18 mouse cellular contexts compared by ENCODE assay signal in the genomic region with DNA sequence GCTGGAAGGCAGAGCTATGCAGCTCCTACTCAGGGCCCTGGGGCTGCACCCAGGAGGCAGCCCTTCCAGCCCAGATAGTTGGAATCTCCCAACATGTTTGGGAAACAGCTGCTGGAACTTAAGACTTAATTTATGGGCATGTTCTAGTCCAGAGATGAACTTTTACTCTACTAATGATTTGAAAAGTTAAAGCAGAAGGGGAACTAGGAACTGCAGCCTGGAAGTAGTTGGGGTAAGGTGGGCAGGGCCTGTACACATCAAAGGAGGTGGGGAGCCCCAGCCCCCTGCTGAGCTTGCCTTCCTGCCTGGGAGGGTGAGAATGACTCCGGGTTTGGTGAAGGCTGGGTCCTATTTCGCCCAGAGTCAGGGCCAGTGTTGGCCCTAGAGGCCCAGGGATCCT. TPM values are rescaled to one million over a fixed set of nuclear protein-coding genes. Genes with fewer than 3 reads are reported as not detected.
DNase-seq lines count a peak whose midpoint lies in the region; ATAC-seq and TF ChIP-seq lines count a peak whose summit lies in the region.
"Had no signal": no experiment of that assay in that cellular context is flagged by ENCODE, and none has a peak within 500 bp of the region (broad histone marks: within the 10 kb centered on the region; RNA-seq: fewer than 3 reads in every experiment).

No protein-coding gene starts in this region.

- H3K27me3 ChIP-seq in hindbrain, embryonic 10.5 days (ENCODE audit: insufficient read depth, poor library complexity, severe bottlenecking) = 0 out of 2 replicates have a peak, but pooled peaks cover 3% of the 10 kb centered on the region
- peaks cover 4% of the 10 kb centered on the region for H3K27me3 ChIP-seq in hindbrain, embryonic 13.5 days
- H3K27me3 ChIP-seq in limb, embryonic 10.5 days (ENCODE audit: low read depth, poor library complexity, severe bottlenecking) = peaks cover 3% of the 10 kb centered on the region; the same call in 1 of the 2 replicates
- H3K27me3 ChIP-seq in stomach, postnatal 0 days (ENCODE audit: control insufficient read depth, insufficient read depth, low read length) = no peaks in the 10 kb centered on the region
- H3K27me3 ChIP-seq: forebrain, embryonic 12.5 days; liver, embryonic 13.5 days; neural tube, embryonic 15.5 days; stomach, embryonic 15.5 days had no signal

- DNase-seq in hindbrain, embryonic 10.5 days (ENCODE audit: low spot score) = no peak
- peak; percentile 49 for DNase-seq in thymus, postnatal 4 days
- no peak for DNase-seq in thymus, postnatal 10 days (ENCODE audit: low spot score in 2 of 2)
- no peak for DNase-seq in limb, embryonic 10.5 days (ENCODE audit: low spot score)
- DNase-seq in stomach, postnatal 0 days (ENCODE audit: low spot score) = no peak
- no peak for DNase-seq in frontal cortex, adult 2 months (ENCODE audit: extremely low spot score in 1 of 2, low spot score in 1 of 2)
- DNase-seq: adrenal gland, adult 2 months; cerebellum, adult 9-11 months; kidney, adult 9 months; liver, embryonic 13.5 days; lung, postnatal 36 days; right cerebral cortex, postnatal 14 days had no signal

- H3K9me3 ChIP-seq in hindbrain, embryonic 10.5 days = no peaks in the 10 kb centered on the region
- no peaks in the 10 kb centered on the region for H3K9me3 ChIP-seq in hindbrain, embryonic 13.5 days
- no peaks in the 10 kb centered on the region for H3K9me3 ChIP-seq in limb, embryonic 10.5 days (replicated peaks)
- no peaks in the 10 kb centered on the region for H3K9me3 ChIP-seq in stomach, postnatal 0 days (ENCODE audit: control insufficient read depth, low read length)
- H3K9me3 ChIP-seq: forebrain, embryonic 12.5 days; liver, embryonic 13.5 days; neural tube, embryonic 15.5 days; stomach, embryonic 15.5 days had no signal

- no peaks in the 10 kb centered on the region for H3K36me3 ChIP-seq in hindbrain, embryonic 10.5 days
- H3K36me3 ChIP-seq in hindbrain, embryonic 13.5 days = no peaks in the 10 kb centered on the region
- H3K36me3 ChIP-seq in limb, embryonic 10.5 days = 0 out of 2 replicates have a peak, but pooled peaks cover 2% of the 10 kb centered on the region
- no peaks in the 10 kb centered on the region for H3K36me3 ChIP-seq in stomach, postnatal 0 days (ENCODE audit: control insufficient read depth, insufficient read depth, low read length)
- H3K36me3 ChIP-seq: forebrain, embryonic 12.5 days; liver, embryonic 13.5 days; neural tube, embryonic 15.5 days; stomach, embryonic 15.5 days had no signal

- TF ChIP-seq CTCF in stomach, postnatal 0 days (IDR thresholded peaks at IDR 0.05; ENCODE audit: low read depth) = no peak

- peak overlapping the region; percentile 67; the same call in 1 of the 2 replicates for H3K27ac ChIP-seq in hindbrain, embryonic 10.5 days
- no peak overlapping the region for H3K27ac ChIP-seq in hindbrain, embryonic 13.5 days
- H3K27ac ChIP-seq in limb, embryonic 10.5 days = peak overlapping the region; percentile 90
- no peak overlapping the region for H3K27ac ChIP-seq in stomach, postnatal 0 days (replicated peaks)
- H3K27ac ChIP-seq: forebrain, embryonic 12.5 days; liver, embryonic 13.5 days; neural tube, embryonic 15.5 days; stomach, embryonic 15.5 days had no signal

- ATAC-seq in hindbrain, embryonic 13.5 days (ENCODE audit: low FRiP score) = no peak
- no peak for ATAC-seq in stomach, postnatal 0 days (ENCODE audit: low FRiP score, low TSS enrichment)
- ATAC-seq: midbrain, embryonic 16.5 days had no signal

- H3K9ac ChIP-seq in hindbrain, embryonic 13.5 days = no peak overlapping the region
- no peak overlapping the region for H3K9ac ChIP-seq in stomach, postnatal 0 days (ENCODE audit: low read length)
- H3K9ac ChIP-seq: forebrain, embryonic 12.5 days; liver, embryonic 13.5 days; lung, embryonic 14.5 days; neural tube, embryonic 15.5 days; stomach, embryonic 15.5 days had no signal

- no peak overlapping the region for H3K4me3 ChIP-seq in hindbrain, embryonic 10.5 days
- no peak overlapping the region for H3K4me3 ChIP-seq in hindbrain, embryonic 13.5 days
- H3K4me3 ChIP-seq in limb, embryonic 10.5 days = peak overlapping the region; percentile 28
- no peak overlapping the region for H3K4me3 ChIP-seq in stomach, postnatal 0 days (ENCODE audit: low read depth, low read length)
- H3K4me3 ChIP-seq: forebrain, embryonic 12.5 days; liver, embryonic 13.5 days; neural tube, embryonic 15.5 days; stomach, embryonic 15.5 days had no signal

- 61% methylated on average over 2 of the region's 2 CpGs for WGBS in hindbrain, embryonic 10.5 days
- 71% methylated on average over 2 of the region's 2 CpGs for WGBS in hindbrain, embryonic 13.5 days
- WGBS in limb, embryonic 10.5 days = 19% methylated on average over 2 of the region's 2 CpGs
- 77% methylated on average over 2 of the region's 2 CpGs for WGBS in stomach, postnatal 0 days

- no peak overlapping the region for H3K4me2 ChIP-seq in hindbrain, embryonic 13.5 days
- no peak overlapping the region for H3K4me2 ChIP-seq in stomach, postnatal 0 days (replicated peaks; ENCODE audit: low read depth)
- H3K4me2 ChIP-seq: forebrain, embryonic 12.5 days; liver, embryonic 13.5 days; lung, embryonic 14.5 days; neural tube, embryonic 15.5 days; stomach, embryonic 15.5 days had no signal

- peaks cover 70% of the 10 kb centered on the region for H3K4me1 ChIP-seq in hindbrain, embryonic 10.5 days (replicated peaks)
- peaks cover 24% of the 10 kb centered on the region for H3K4me1 ChIP-seq in hindbrain, embryonic 13.5 days (replicated peaks)
- H3K4me1 ChIP-seq in limb, embryonic 10.5 days = peaks cover 65% of the 10 kb centered on the region
- no peaks in the 10 kb centered on the region for H3K4me1 ChIP-seq in stomach, postnatal 0 days (replicated peaks; ENCODE audit: control insufficient read depth, insufficient read depth)
- H3K4me1 ChIP-seq: liver, embryonic 13.5 days; stomach, embryonic 15.5 days had no signal

- TF ChIP-seq EP300 in stomach, postnatal 0 days (optimal IDR thresholded peaks at IDR 0.05) = no peak

RNA-seq across cellular contexts. Expression of gene Tbx1, which starts 35.8 kb away (rescaled TPM):
- 11.3 and 15.3 TPM in 2 replicates for polyA plus RNA-seq in hindbrain, embryonic 10.5 days (2016; fragmentation: Nextera tagmentation; extraction: Ambion mirVana)
- polyA plus RNA-seq in hindbrain, embryonic 13.5 days (2015; fragmentation: Nextera tagmentation; extraction: Ambion mirVana) = 0.99 and 1.7 TPM in 2 replicates
- 1.1 and 1.7 TPM in 2 replicates for polyA plus RNA-seq in limb, embryonic 10.5 days (2016; fragmentation: Nextera tagmentation; extraction: Ambion mirVana)
- polyA plus RNA-seq in stomach, postnatal 0 days (2015; fragmentation: Nextera tagmentation; extraction: Ambion mirVana) = 0.34 TPM in 2 replicates
- 2.8 and 2.9 TPM in 2 replicates for polyA plus RNA-seq in frontal cortex, adult 2 months (2012; rRNA removed)

RNA-seq across cellular contexts. Expression of gene Rtl10, which starts 56.0 kb away (rescaled TPM):
- polyA plus RNA-seq in hindbrain, embryonic 10.5 days (2016; fragmentation: Nextera tagmentation; extraction: Ambion mirVana) = 2.2 and 2.7 TPM in 2 replicates
- 4.8 and 4.9 TPM in 2 replicates for polyA plus RNA-seq in hindbrain, embryonic 13.5 days (2015; fragmentation: Nextera tagmentation; extraction: Ambion mirVana)
- 2.5 and 2.8 TPM in 2 replicates for polyA plus RNA-seq in limb, embryonic 10.5 days (2016; fragmentation: Nextera tagmentation; extraction: Ambion mirVana)
- polyA plus RNA-seq in stomach, postnatal 0 days (2015; fragmentation: Nextera tagmentation; extraction: Ambion mirVana) = 0.74 and 1.1 TPM in 2 replicates
- polyA plus RNA-seq in frontal cortex, adult 2 months (2012; rRNA removed) = 4.2 and 4.6 TPM in 2 replicates

RNA-seq across cellular contexts. Expression of gene Gnb1l, which starts 56.2 kb away (rescaled TPM):
- polyA plus RNA-seq in hindbrain, embryonic 10.5 days (2016; fragmentation: Nextera tagmentation; extraction: Ambion mirVana) = 16.8 and 19.5 TPM in 2 replicates
- polyA plus RNA-seq in hindbrain, embryonic 13.5 days (2015; fragmentation: Nextera tagmentation; extraction: Ambion mirVana) = 13.7 and 15.8 TPM in 2 replicates
- polyA plus RNA-seq in limb, embryonic 10.5 days (2016; fragmentation: Nextera tagmentation; extraction: Ambion mirVana) = 15.3 and 18.4 TPM in 2 replicates
- 8.3 and 9.0 TPM in 2 replicates for polyA plus RNA-seq in stomach, postnatal 0 days (2015; fragmentation: Nextera tagmentation; extraction: Ambion mirVana)
- polyA plus RNA-seq in frontal cortex, adult 2 months (2012; rRNA removed) = 8.1 and 8.7 TPM in 2 replicates

Comparison
In these comparisons a context has a peak if more than half of its experiments do, and no peak if none do; other contexts are left out.
1. H3K27ac ChIP-seq: peak in hindbrain, embryonic 10.5 days (single experiment) and limb, embryonic 10.5 days (single experiment); none in hindbrain, embryonic 13.5 days (single experiment) and stomach, postnatal 0 days (single experiment).